Mouse (Mus musculus) kidney, embryonic 14.5 days (tissue): ENCODE measurements around the gene Hrh1. TPM values are rescaled to one million over a fixed set of nuclear protein-coding genes. Genes with fewer than 3 reads are reported as not detected.
A peak's percentile ranks its signal among the peaks of the same experiment; 100 is the strongest.

Experiments used
- ATAC-seq: fragments of 200-750 bp; cut with Nextera tagmentation; 2 replicates; pipeline ENCODE4 v1.8.0; 2017; ENCODE audit warnings: moderate number of reproducible peaks, mild to moderate bottlenecking, moderate TSS enrichment, moderate library complexity; ENCODE audit not compliant: low FRiP score, low TSS enrichment
- H3K27ac ChIP-seq: fragments of 300-500 bp; sonication (generic); 2 replicates; pipeline ENCODE4 v1.5.1; 2014; ENCODE audit warnings: low read depth, mild to moderate bottlenecking, low read length, moderate library complexity, mixed read lengths
- H3K27me3 ChIP-seq: fragments of 300-500 bp; sonication (generic); 2 replicates; pipeline ENCODE4 v1.6.1; 2014; ENCODE audit warnings: mild to moderate bottlenecking, low read length; ENCODE audit not compliant: control insufficient read depth, insufficient read depth
- H3K36me3 ChIP-seq: fragments of 300-500 bp; sonication (generic); 2 replicates; pipeline ENCODE4 v1.6.1; 2014; ENCODE audit warnings: low read length, mixed read lengths; ENCODE audit not compliant: control insufficient read depth, insufficient read depth
- H3K4me1 ChIP-seq: fragments of 300-500 bp; sonication (generic); 2 replicates; pipeline ENCODE4 v1.6.1; 2014; ENCODE audit warnings: low read length, mixed read lengths; ENCODE audit not compliant: control insufficient read depth, insufficient read depth
- H3K4me2 ChIP-seq: fragments of 300-500 bp; sonication (generic); replicated peaks from 2 replicates; pipeline ENCODE4 v1.6.1; 2014; ENCODE audit warnings: low read depth, mild to moderate bottlenecking, low read length
- H3K4me3 ChIP-seq: fragments of 300-500 bp; sonication (generic); 2 replicates; pipeline ENCODE4 v1.5.1; 2014; ENCODE audit warnings: mild to moderate bottlenecking, low read length
- H3K9ac ChIP-seq: fragments of 300-500 bp; sonication (generic); 2 replicates; pipeline ENCODE4 v1.6.1; 2014; ENCODE audit warnings: low read depth, mild to moderate bottlenecking, low read length, moderate library complexity
- H3K9me3 ChIP-seq: fragments of 300-500 bp; sonication (generic); 2 replicates; pipeline ENCODE4 v1.6.1; 2016; ENCODE audit warnings: low read length; ENCODE audit not compliant: control insufficient read depth
- WGBS: fragments of 180-500 bp; shearing (Covaris S2); extraction: QIAGEN DNeasy Blood & Tissue Kit; methylation state at CpG from one replicate; pipeline ENCODE4 v1.1.7; 2014; 5-methylcytosine and 5-hydroxymethylcytosine counted together
- polyA plus RNA-seq: library from polyadenylated mRNA; unstranded; fragments of >200 nt; fragmentation: Nextera tagmentation; extraction: Ambion mirVana; gene quantifications from 2 replicates; pipeline ENCODE4 v1.2.1, GENCODE M21; 2014

Gene Hrh1
- polyA plus RNA-seq, 1 experiment from 2014 or later: 0.16 TPM

- Histone ChIP-seq H3K4me3 (no peak overlapping the region), H3K9ac (no peak overlapping the region), H3K4me1 (no peaks in the 10 kb centered on the region), H3K4me2 (no peak overlapping the region), H3K36me3 (no peaks in the 10 kb centered on the region), H3K9me3 (0 out of 2 replicates have a peak, but pooled peaks cover 5% of the 10 kb centered on the region), H3K27me3 (no peaks in the 10 kb centered on the region), H3K27ac (no peak overlapping the region)
- WGBS: 87% methylated on average over 7 of the region's 7 CpGs
- no peak for ATAC-seq
Measured at GRCm38 (mm10) chr6:114372741-114373140, 25.0 kb upstream of the Hrh1 start.

- Histone ChIP-seq H3K9ac (no peak overlapping the region), H3K9me3 (0 out of 2 replicates have a peak, but pooled peaks cover 5% of the 10 kb centered on the region), H3K4me1 (no peaks in the 10 kb centered on the region), H3K27ac (no peak overlapping the region), H3K4me3 (no peak overlapping the region), H3K27me3 (no peaks in the 10 kb centered on the region), H3K36me3 (no peaks in the 10 kb centered on the region), H3K4me2 (no peak overlapping the region)
- 83% methylated on average over 3 of the region's 3 CpGs for WGBS
- no peak for ATAC-seq
Measured at GRCm38 (mm10) chr6:114380872-114381271, 16.9 kb upstream of the Hrh1 start.

- Histone ChIP-seq H3K9ac (no peak overlapping the region), H3K4me2 (no peak overlapping the region), H3K27me3 (no peaks in the 10 kb centered on the region), H3K36me3 (no peaks in the 10 kb centered on the region), H3K4me1 (no peaks in the 10 kb centered on the region), H3K9me3 (no peaks in the 10 kb centered on the region), H3K27ac (no peak overlapping the region), H3K4me3 (no peak overlapping the region)
- no peak for ATAC-seq
- 51% methylated on average over 6 of the region's 6 CpGs for WGBS
Measured at GRCm38 (mm10) chr6:114387320-114387719, 10.4 kb upstream of the Hrh1 start.

- H3K4me1 ChIP-seq: no peaks in the 10 kb centered on the region
- no peaks in the 10 kb centered on the region for H3K9me3 ChIP-seq
- H3K4me3 ChIP-seq: no peak overlapping the region
- no peak overlapping the region for H3K4me2 ChIP-seq
- H3K36me3 ChIP-seq: no peaks in the 10 kb centered on the region
- 66% methylated on average over 4 of the region's 4 CpGs for WGBS
- no peak overlapping the region for H3K9ac ChIP-seq
- no peak overlapping the region for H3K27ac ChIP-seq
- H3K27me3 ChIP-seq: no peaks in the 10 kb centered on the region
- ATAC-seq: no peak
Measured at GRCm38 (mm10) chr6:114387855-114388254, 9.9 kb upstream of the Hrh1 start.

GRCm38 (mm10) chr6:114390129-114390528 lies 7.6 kb upstream of the Hrh1 start:
- no peak for ATAC-seq
- no peaks in the 10 kb centered on the region for H3K4me1 ChIP-seq
- WGBS: 63% methylated on average over 2 of the region's 2 CpGs

GRCm38 (mm10) chr6:114394982-114395381 lies 2.8 kb upstream of the Hrh1 start:
- Histone ChIP-seq H3K27ac (no peak overlapping the region), H3K36me3 (no peaks in the 10 kb centered on the region), H3K4me1 (peaks cover 4% of the 10 kb centered on the region; the same call in 1 of the 2 replicates), H3K27me3 (peaks cover 37% of the 10 kb centered on the region), H3K4me2 (no peak overlapping the region), H3K4me3 (no peak overlapping the region), H3K9ac (no peak overlapping the region), H3K9me3 (no peaks in the 10 kb centered on the region)
- 72% methylated on average over 4 of the region's 4 CpGs for WGBS
- no peak for ATAC-seq

More at GRCm38 (mm10) chr6:114390129-114390528, 7.6 kb upstream of the Hrh1 start:
- Histone ChIP-seq H3K27ac (no peak overlapping the region), H3K27me3 (no peaks in the 10 kb centered on the region), H3K4me2 (no peak overlapping the region), H3K4me3 (no peak overlapping the region), H3K9me3 (no peaks in the 10 kb centered on the region), H3K36me3 (no peaks in the 10 kb centered on the region), H3K9ac (no peak overlapping the region)

- peaks cover 4% of the 10 kb centered on the region; the same call in 1 of the 2 replicates for H3K4me1 ChIP-seq
- H3K9ac ChIP-seq: no peak overlapping the region
- no peaks in the 10 kb centered on the region for H3K36me3 ChIP-seq
- no peak overlapping the region for H3K27ac ChIP-seq
- no peaks in the 10 kb centered on the region for H3K9me3 ChIP-seq
- ATAC-seq: no peak
- H3K4me2 ChIP-seq: no peak overlapping the region
- peaks cover 48% of the 10 kb centered on the region for H3K27me3 ChIP-seq
- no peak overlapping the region for H3K4me3 ChIP-seq
- 48% methylated on average over 4 of the region's 4 CpGs for WGBS
Measured at GRCm38 (mm10) chr6:114396605-114397004, 1.1 kb upstream of the Hrh1 start.

GRCm38 (mm10) chr6:114397280-114397679 lies 456 bp upstream of the Hrh1 start:
- Histone ChIP-seq H3K4me2 (peak overlapping the region; percentile 86), H3K4me3 (peak overlapping the region; percentile 43), H3K9me3 (no peaks in the 10 kb centered on the region), H3K36me3 (no peaks in the 10 kb centered on the region), H3K4me1 (peaks cover 4% of the 10 kb centered on the region; the same call in 1 of the 2 replicates), H3K27ac (no peak overlapping the region), H3K27me3 (peaks cover 49% of the 10 kb centered on the region), H3K9ac (no peak overlapping the region)
- ATAC-seq: no peak
- WGBS: 5% methylated on average over 11 of the region's 11 CpGs

- peaks cover 54% of the 10 kb centered on the region for H3K27me3 ChIP-seq
- no peak overlapping the region for H3K9ac ChIP-seq
- H3K4me2 ChIP-seq: no peak overlapping the region; the same call in 1 of the 2 replicates
- H3K27ac ChIP-seq: no peak overlapping the region
- 2% methylated on average over 9 of the region's 9 CpGs for whole genome bisulfite sequencing
- peak overlapping the region; percentile 43; the same call in 1 of the 2 replicates for H3K4me3 ChIP-seq
- peaks cover 4% of the 10 kb centered on the region; the same call in 1 of the 2 replicates for H3K4me1 ChIP-seq
- no peak for ATAC-seq
- no peaks in the 10 kb centered on the region for H3K36me3 ChIP-seq
- H3K9me3 ChIP-seq: no peaks in the 10 kb centered on the region
Measured at GRCm38 (mm10) chr6:114398626-114399025, 890 bp downstream of the Hrh1 start.
